Mouse (Mus musculus) forebrain, embryonic 14.5 days (tissue): ENCODE results near the gene Tmco4. TPM values are rescaled to one million over a fixed set of nuclear protein-coding genes. Genes with fewer than 3 reads are reported as not detected.

ENCODE experiments used
- ATAC-seq: fragments of 200-750 bp; cut with Nextera tagmentation; 2 replicates; pipeline ENCODE4 v1.8.0; 2017; ENCODE audit warnings: mild to moderate bottlenecking, moderate library complexity
- DNase-seq: peaks from one replicate; pipeline ENCODE4 v3.0.0-alpha.2; 2015; ENCODE audit warnings: low spot score
- H3K27ac ChIP-seq: fragments of 300-500 bp; sonication (generic); 2 replicates; pipeline ENCODE4 v1.5.1; 2014; ENCODE audit warnings: low read depth, mild to moderate bottlenecking, control low read depth, low read length, moderate library complexity
- H3K27me3 ChIP-seq: fragments of 300-500 bp; sonication (generic); replicated peaks from 2 replicates; pipeline ENCODE4 v1.6.1; 2014; ENCODE audit warnings: low read length, control low read depth, mixed read lengths; ENCODE audit not compliant: control insufficient read depth, insufficient read depth
- H3K36me3 ChIP-seq: fragments of 300-500 bp; sonication (generic); 2 replicates; pipeline ENCODE4 v1.6.1; 2014; ENCODE audit warnings: low read length, control low read depth; ENCODE audit not compliant: control insufficient read depth, insufficient read depth
- H3K4me1 ChIP-seq: fragments of 300-500 bp; sonication (generic); 2 replicates; pipeline ENCODE4 v1.6.1; 2014; ENCODE audit warnings: antibody characterized with exemption, low read length, control low read depth; ENCODE audit not compliant: control insufficient read depth, insufficient read depth
- H3K4me2 ChIP-seq: fragments of 300-500 bp; sonication (generic); 2 replicates; pipeline ENCODE4 v1.6.1; 2014; ENCODE audit warnings: mild to moderate bottlenecking, control low read depth, low read length
- H3K4me3 ChIP-seq: fragments of 300-500 bp; sonication (generic); 2 replicates; pipeline ENCODE4 v1.5.1; 2014; ENCODE audit warnings: low read depth, low read length, control low read depth
- H3K9ac ChIP-seq: fragments of 300-500 bp; sonication (generic); 2 replicates; pipeline ENCODE4 v1.6.1; 2014; ENCODE audit warnings: mild to moderate bottlenecking, low read length, control low read depth, moderate library complexity
- H3K9me3 ChIP-seq: fragments of 300-500 bp; sonication (generic); replicated peaks from 2 replicates; pipeline ENCODE4 v1.6.1; 2016; ENCODE audit warnings: low read length, control low read depth, mixed read lengths; ENCODE audit not compliant: control insufficient read depth
- WGBS: fragments of 180-500 bp; shearing (Covaris S2); extraction: QIAGEN DNeasy Blood & Tissue Kit; methylation state at CpG from one replicate; pipeline ENCODE4 v1.1.7; 2014; 5-methylcytosine and 5-hydroxymethylcytosine counted together
- polyA plus RNA-seq: library from polyadenylated mRNA; unstranded; fragments of >200 nt; fragmentation: Nextera tagmentation; extraction: Ambion mirVana; gene quantifications from 2 replicates; pipeline ENCODE4 v1.2.1, GENCODE M21; 2014

The Tmco4 gene
- polyA plus RNA-seq, 1 experiment from 2014 or later: 0.70 TPM

GRCm38 (mm10) chr4:138980771-138981420, 8.2 kb downstream of the Tmco4 start:
- WGBS: 29% methylated on average over 12 of the region's 12 CpGs
- Histone ChIP-seq H3K36me3 (no peaks in the 10 kb centered on the region), H3K9ac (no peak overlapping the region), H3K4me2 (no peak overlapping the region), H3K4me3 (no peak overlapping the region), H3K27me3 (no peaks in the 10 kb centered on the region), H3K27ac (no peak overlapping the region), H3K4me1 (no peaks in the 10 kb centered on the region), H3K9me3 (no peaks in the 10 kb centered on the region)
- no peak for ATAC-seq
- no peak for DNase-seq

- DNase-seq (no peak), ATAC-seq (no peak)
- H3K4me2 ChIP-seq: no peak overlapping the region
- no peaks in the 10 kb centered on the region for H3K9me3 ChIP-seq
- H3K4me3 ChIP-seq: no peak overlapping the region
- WGBS: 72% methylated on average over 3 of the region's 3 CpGs
- no peaks in the 10 kb centered on the region for H3K36me3 ChIP-seq
- H3K9ac ChIP-seq: no peak overlapping the region
- no peaks in the 10 kb centered on the region for H3K4me1 ChIP-seq
- H3K27me3 ChIP-seq: no peaks in the 10 kb centered on the region
- no peak overlapping the region for H3K27ac ChIP-seq
Observed at GRCm38 (mm10) chr4:138983422-138983821, 10.7 kb downstream of the Tmco4 start.

GRCm38 (mm10) chr4:138984744-138985143, 12.1 kb downstream of the Tmco4 start:
- no peak overlapping the region for H3K27ac ChIP-seq
- no peak overlapping the region for H3K9ac ChIP-seq
- ATAC-seq (no peak), DNase-seq (no peak)
- 73% methylated on average over 7 of the region's 7 CpGs for WGBS
- H3K27me3 ChIP-seq: no peaks in the 10 kb centered on the region
- H3K36me3 ChIP-seq: no peaks in the 10 kb centered on the region
- no peaks in the 10 kb centered on the region for H3K4me1 ChIP-seq
- H3K9me3 ChIP-seq: no peaks in the 10 kb centered on the region
- H3K4me3 ChIP-seq: no peak overlapping the region
- H3K4me2 ChIP-seq: no peak overlapping the region

GRCm38 (mm10) chr4:138986280-138986679, 13.6 kb downstream of the Tmco4 start:
- 28% methylated on average over 5 of the region's 5 CpGs for WGBS
- Histone ChIP-seq H3K9me3 (no peaks in the 10 kb centered on the region), H3K4me3 (no peak overlapping the region), H3K9ac (no peak overlapping the region), H3K27me3 (no peaks in the 10 kb centered on the region), H3K4me1 (no peaks in the 10 kb centered on the region), H3K4me2 (no peak overlapping the region), H3K36me3 (no peaks in the 10 kb centered on the region), H3K27ac (no peak overlapping the region)
- DNase-seq (no peak), ATAC-seq (no peak)

GRCm38 (mm10) chr4:138994389-138994788, 21.7 kb downstream of the Tmco4 start:
- no peak overlapping the region for H3K9ac ChIP-seq
- no peak overlapping the region for H3K4me2 ChIP-seq
- no peak for ATAC-seq
- H3K27me3 ChIP-seq: no peaks in the 10 kb centered on the region
- H3K27ac ChIP-seq: no peak overlapping the region
- no peak overlapping the region for H3K4me3 ChIP-seq
- no peaks in the 10 kb centered on the region for H3K4me1 ChIP-seq
- WGBS: 82% methylated on average over 3 of the region's 3 CpGs
- no peaks in the 10 kb centered on the region for H3K36me3 ChIP-seq
- no peaks in the 10 kb centered on the region for H3K9me3 ChIP-seq
- no peak for DNase-seq

GRCm38 (mm10) chr4:138996410-138996809, 23.7 kb downstream of the Tmco4 start:
- no peak for DNase-seq

GRCm38 (mm10) chr4:138997121-138997520, 24.4 kb downstream of the Tmco4 start:
- H3K27me3 ChIP-seq: no peaks in the 10 kb centered on the region
- H3K4me1 ChIP-seq: no peaks in the 10 kb centered on the region
- no peaks in the 10 kb centered on the region for H3K36me3 ChIP-seq
- no peak overlapping the region for H3K27ac ChIP-seq
- H3K9me3 ChIP-seq: no peaks in the 10 kb centered on the region
- DNase-seq (no peak), ATAC-seq (no peak)
- 84% methylated on average over 4 of the region's 4 CpGs for WGBS
- no peak overlapping the region for H3K4me3 ChIP-seq
- H3K4me2 ChIP-seq: no peak overlapping the region
- no peak overlapping the region for H3K9ac ChIP-seq

More at GRCm38 (mm10) chr4:138996410-138996809, 23.7 kb downstream of the Tmco4 start:
- Histone ChIP-seq H3K4me3 (no peak overlapping the region), H3K9ac (no peak overlapping the region), H3K36me3 (no peaks in the 10 kb centered on the region), H3K27me3 (no peaks in the 10 kb centered on the region), H3K4me2 (no peak overlapping the region), H3K27ac (no peak overlapping the region), H3K4me1 (no peaks in the 10 kb centered on the region), H3K9me3 (no peaks in the 10 kb centered on the region)
- ATAC-seq: no peak
- 79% methylated on average over 5 of the region's 5 CpGs for WGBS

- Histone ChIP-seq H3K27me3 (no peaks in the 10 kb centered on the region), H3K9me3 (no peaks in the 10 kb centered on the region), H3K4me1 (no peaks in the 10 kb centered on the region), H3K36me3 (no peaks in the 10 kb centered on the region), H3K9ac (no peak overlapping the region), H3K27ac (no peak overlapping the region), H3K4me3 (no peak overlapping the region), H3K4me2 (no peak overlapping the region)
- WGBS: 91% methylated on average over 11 of the region's 11 CpGs
- no peak for ATAC-seq
- no peak for DNase-seq
Observed at GRCm38 (mm10) chr4:138998611-138999010, 25.9 kb downstream of the Tmco4 start.

- Histone ChIP-seq H3K27me3 (no peaks in the 10 kb centered on the region), H3K9me3 (no peaks in the 10 kb centered on the region), H3K4me3 (no peak overlapping the region), H3K9ac (no peak overlapping the region), H3K4me2 (no peak overlapping the region), H3K27ac (no peak overlapping the region), H3K36me3 (no peaks in the 10 kb centered on the region), H3K4me1 (no peaks in the 10 kb centered on the region)
- 57% methylated on average over 2 of the region's 2 CpGs for WGBS
- no peak for ATAC-seq
- DNase-seq: no peak
Observed at GRCm38 (mm10) chr4:139001026-139001425, 28.3 kb downstream of the Tmco4 start.
